Mouse (Mus musculus): ENCODE measurements at regions not wholly inside any gene's neighbourhood (a gene's known extent, or its start where the extent isn't known, plus 50 kb on each side); places are given as distances from the start of the nearest gene placed in this dataset.

DNA sequence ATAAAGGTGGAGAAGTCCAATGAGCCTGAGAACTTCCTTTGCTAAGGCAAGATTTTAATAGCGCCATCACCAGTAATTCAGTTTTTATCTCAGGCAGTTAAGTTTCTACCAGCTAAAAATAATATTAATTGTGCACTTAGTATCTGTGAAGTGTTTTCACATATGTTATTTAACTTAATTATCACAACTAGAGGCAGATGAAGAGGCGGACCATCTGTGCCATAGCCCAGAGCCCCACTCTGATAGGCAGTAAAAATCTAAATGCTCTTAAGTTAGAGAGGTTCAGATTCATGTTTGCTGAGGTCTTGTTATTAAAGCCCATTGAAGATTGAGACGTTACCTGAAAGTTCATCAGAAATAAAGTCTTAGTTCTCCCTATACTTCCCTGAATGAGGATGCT is 395.7 kb upstream of the Nrsn1 start:
- Histone ChIP-seq H3K27me3 (ENCODE audit: control insufficient read depth, insufficient read depth, low read length) (no peaks in the 10 kb centered on the region), H3K4me3 (replicated peaks; ENCODE audit: low read length) (no peak overlapping the region), H3K27ac (no peak overlapping the region), H3K4me2 (replicated peaks) (no peak overlapping the region), H3K4me1 (replicated peaks; ENCODE audit: control insufficient read depth, insufficient read depth, low read length) (no peaks in the 10 kb centered on the region), H3K9me3 (ENCODE audit: control insufficient read depth, low read length) (no peaks in the 10 kb centered on the region), H3K36me3 (replicated peaks; ENCODE audit: control insufficient read depth, insufficient read depth) (no peaks in the 10 kb centered on the region), H3K9ac (no peak overlapping the region)
- DNase-seq (ENCODE audit: low spot score) (no peak), ATAC-seq (ENCODE audit: low FRiP score) (no peak)
- whole genome bisulfite sequencing = 87% methylated on average over 3 of the region's 3 CpGs

DNA sequence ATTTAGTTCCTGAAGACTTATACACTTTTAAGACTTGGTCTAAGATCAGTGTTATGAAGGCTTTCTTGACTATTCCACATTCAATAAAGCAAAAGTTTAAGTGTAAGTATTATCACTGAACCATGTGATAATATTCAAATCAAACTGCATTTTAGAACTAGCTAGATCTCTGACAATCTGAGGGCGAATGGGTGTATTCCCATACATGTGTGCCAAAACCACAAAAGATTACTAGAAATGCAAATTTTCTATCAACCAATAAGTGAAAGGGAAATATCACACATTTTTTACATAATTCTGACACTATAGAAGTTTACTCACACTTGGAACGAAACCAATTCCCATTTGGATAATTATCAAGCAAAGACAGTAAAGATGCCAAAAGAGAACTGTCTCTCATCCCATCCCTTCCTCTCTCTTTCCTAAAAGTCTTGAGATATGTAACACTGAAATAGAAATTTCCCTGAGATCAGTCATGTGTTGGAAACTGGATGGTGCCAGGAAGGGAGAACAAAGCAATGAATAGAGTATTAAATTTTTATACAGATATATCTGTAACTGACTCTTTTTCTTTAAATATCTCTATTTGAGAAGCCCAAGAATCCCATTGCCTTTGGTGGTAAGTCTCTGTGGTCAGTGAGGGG is 394.8 kb upstream of the Nrsn1 start:
- DNase-seq (ENCODE audit: low spot score) = no peak
- Histone ChIP-seq H3K27ac (no peak overlapping the region), H3K4me1 (replicated peaks; ENCODE audit: control insufficient read depth, insufficient read depth, low read length) (no peaks in the 10 kb centered on the region), H3K4me2 (replicated peaks) (no peak overlapping the region), H3K27me3 (ENCODE audit: control insufficient read depth, insufficient read depth, low read length) (no peaks in the 10 kb centered on the region), H3K36me3 (replicated peaks; ENCODE audit: control insufficient read depth, insufficient read depth) (no peaks in the 10 kb centered on the region), H3K9me3 (ENCODE audit: control insufficient read depth, low read length) (no peaks in the 10 kb centered on the region), H3K9ac (no peak overlapping the region), H3K4me3 (replicated peaks; ENCODE audit: low read length) (no peak overlapping the region)
- WGBS = 79% methylated on average over 2 of the region's 2 CpGs
- no peak for ATAC-seq (ENCODE audit: low FRiP score)

DNA sequence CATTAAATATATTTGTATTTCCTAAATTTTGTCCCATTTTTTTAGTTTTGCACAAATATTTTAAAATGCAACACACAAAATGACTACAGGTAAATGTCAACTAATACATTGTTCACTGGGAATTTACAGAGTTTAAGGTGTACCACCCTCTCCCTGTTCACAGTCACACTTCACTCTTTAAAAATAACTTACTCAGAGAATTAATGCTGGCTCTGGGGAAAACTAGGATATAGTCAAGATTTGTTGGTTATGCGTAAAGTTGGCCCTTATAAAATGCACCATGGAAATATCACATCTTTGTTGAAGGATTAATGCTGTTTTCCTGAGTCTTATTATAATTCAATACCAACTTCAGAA is 378.1 kb upstream of the Nrsn1 start:
- Histone ChIP-seq H3K4me3 (replicated peaks; ENCODE audit: low read length) (no peak overlapping the region), H3K9ac (no peak overlapping the region), H3K27me3 (ENCODE audit: control insufficient read depth, insufficient read depth, low read length) (no peaks in the 10 kb centered on the region), H3K4me2 (replicated peaks) (no peak overlapping the region), H3K9me3 (ENCODE audit: control insufficient read depth, low read length) (no peaks in the 10 kb centered on the region), H3K4me1 (replicated peaks; ENCODE audit: control insufficient read depth, insufficient read depth, low read length) (no peaks in the 10 kb centered on the region), H3K27ac (no peak overlapping the region), H3K36me3 (replicated peaks; ENCODE audit: control insufficient read depth, insufficient read depth) (no peaks in the 10 kb centered on the region)
- DNase-seq (ENCODE audit: low spot score) (no peak), ATAC-seq (ENCODE audit: low FRiP score) (no peak)
- 95% methylated on average over 1 of the region's 1 CpGs for WGBS

DNA sequence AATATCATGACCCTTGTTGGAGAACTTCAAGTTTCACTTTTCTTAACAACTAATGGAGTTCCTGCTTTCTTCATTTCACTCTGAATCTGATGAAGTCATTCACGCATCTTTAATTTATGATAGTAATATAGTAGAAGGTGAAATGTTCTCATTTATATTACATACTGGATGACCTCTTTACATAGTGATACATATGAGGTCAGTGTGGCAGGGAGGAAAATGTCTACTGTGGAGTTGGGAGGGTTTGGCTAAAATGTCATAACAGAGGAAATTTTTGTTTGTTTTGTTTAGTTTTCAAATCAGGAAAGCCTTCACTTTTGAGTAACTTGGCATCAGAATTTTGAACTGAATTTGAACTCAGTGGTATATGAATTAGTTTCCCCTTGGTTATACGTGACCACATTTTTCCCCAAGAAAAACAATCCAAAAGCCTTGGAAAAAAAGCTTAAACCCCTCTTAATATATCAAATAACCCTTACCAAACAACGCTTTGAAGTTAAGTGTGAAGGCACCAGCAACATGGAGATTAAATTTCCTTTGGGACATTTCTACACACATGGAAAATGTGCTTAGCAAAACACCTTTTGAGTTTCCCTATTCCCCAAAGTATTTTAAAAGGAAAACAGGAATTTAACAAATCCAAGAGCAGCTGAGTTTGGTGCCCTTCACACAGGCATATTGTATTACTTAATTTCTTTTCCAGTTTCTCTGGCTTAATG is 377.6 kb upstream of the Nrsn1 start:
- ATAC-seq (ENCODE audit: low FRiP score) (no peak), DNase-seq (ENCODE audit: low spot score) (no peak)
- Histone ChIP-seq H3K36me3 (replicated peaks; ENCODE audit: control insufficient read depth, insufficient read depth) (no peaks in the 10 kb centered on the region), H3K9ac (no peak overlapping the region), H3K27ac (no peak overlapping the region), H3K27me3 (ENCODE audit: control insufficient read depth, insufficient read depth, low read length) (no peaks in the 10 kb centered on the region), H3K4me3 (replicated peaks; ENCODE audit: low read length) (no peak overlapping the region), H3K9me3 (ENCODE audit: control insufficient read depth, low read length) (no peaks in the 10 kb centered on the region), H3K4me1 (replicated peaks; ENCODE audit: control insufficient read depth, insufficient read depth, low read length) (no peaks in the 10 kb centered on the region), H3K4me2 (replicated peaks) (no peak overlapping the region)
- WGBS = 84% methylated on average over 3 of the region's 3 CpGs

DNA sequence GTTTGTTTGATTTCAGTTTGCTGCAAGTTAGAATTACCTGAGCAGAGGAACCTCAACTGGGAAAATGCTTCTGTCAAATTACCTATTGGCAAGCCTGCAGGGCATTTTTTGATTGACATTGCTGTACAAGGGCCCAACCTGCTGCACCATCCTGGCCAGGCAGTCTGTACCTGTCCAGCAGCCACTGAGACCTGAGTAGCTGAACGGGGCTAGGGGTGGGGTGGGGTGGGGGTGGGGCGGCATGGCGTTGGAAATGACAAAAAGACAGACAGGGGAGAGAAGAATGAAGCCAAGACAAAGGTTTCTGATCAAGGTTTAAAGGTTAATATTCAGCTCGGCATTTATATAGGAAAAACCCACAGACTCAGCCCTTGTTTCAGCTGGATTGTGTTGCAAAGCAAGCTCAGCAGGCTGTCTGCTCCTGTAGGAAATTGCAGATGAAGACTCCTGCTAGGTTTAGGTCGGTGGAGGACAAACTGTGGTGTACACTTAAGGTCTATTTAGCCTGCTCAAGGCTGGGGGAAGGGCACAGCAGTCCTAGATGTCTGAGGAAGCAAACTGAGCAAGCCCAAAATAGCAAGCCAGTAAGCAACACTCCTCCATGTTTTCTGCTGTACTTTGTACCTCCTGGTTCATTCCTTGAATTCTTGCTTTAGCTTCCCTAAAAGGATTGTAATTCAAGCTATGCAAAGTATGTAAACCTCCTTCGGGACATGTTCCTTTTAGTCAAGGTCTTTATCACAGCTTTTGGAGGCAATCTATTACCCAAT is 369.4 kb upstream of the Nrsn1 start:
- Histone ChIP-seq H3K36me3 (replicated peaks; ENCODE audit: control insufficient read depth, insufficient read depth) (no peaks in the 10 kb centered on the region), H3K27me3 (ENCODE audit: control insufficient read depth, insufficient read depth, low read length) (no peaks in the 10 kb centered on the region), H3K4me3 (replicated peaks; ENCODE audit: low read length) (no peak overlapping the region), H3K4me2 (replicated peaks) (no peak overlapping the region), H3K9me3 (ENCODE audit: control insufficient read depth, low read length) (no peaks in the 10 kb centered on the region), H3K27ac (no peak overlapping the region), H3K9ac (no peak overlapping the region), H3K4me1 (replicated peaks; ENCODE audit: control insufficient read depth, insufficient read depth, low read length) (no peaks in the 10 kb centered on the region)
- no peak for ATAC-seq (ENCODE audit: low FRiP score)
- 15% methylated on average over 6 of the region's 6 CpGs for WGBS
- no peak for DNase-seq (ENCODE audit: low spot score)

DNA sequence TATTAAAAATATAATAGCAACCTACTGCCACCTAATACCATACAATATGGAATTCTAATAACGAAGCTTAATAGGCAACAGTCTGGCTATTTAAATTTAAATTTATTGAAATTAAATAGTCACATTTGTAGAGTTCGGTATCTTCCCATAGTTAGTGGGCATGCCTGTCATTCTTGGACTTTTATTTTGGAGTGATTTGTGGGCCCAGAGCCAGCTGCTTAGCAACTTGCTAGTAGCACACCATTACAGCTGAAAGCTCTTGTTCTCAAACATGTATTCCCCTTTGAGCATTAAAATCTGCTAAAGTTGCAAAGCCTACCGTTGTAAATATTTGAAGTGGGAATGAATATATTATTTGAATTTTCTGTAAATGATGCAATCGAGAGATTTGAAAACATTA is 359.2 kb upstream of the Nrsn1 start:
- WGBS = 46% methylated on average over 4 of the region's 4 CpGs
- no peak overlapping the region for H3K27ac ChIP-seq
- no peaks in the 10 kb centered on the region for H3K27me3 ChIP-seq (ENCODE audit: control insufficient read depth, insufficient read depth, low read length)
- H3K36me3 ChIP-seq (replicated peaks; ENCODE audit: control insufficient read depth, insufficient read depth) = no peaks in the 10 kb centered on the region
- no peaks in the 10 kb centered on the region for H3K9me3 ChIP-seq (ENCODE audit: control insufficient read depth, low read length)
- no peak overlapping the region for H3K4me2 ChIP-seq (replicated peaks)
- DNase-seq (ENCODE audit: low spot score) (peak; percentile 62), ATAC-seq (ENCODE audit: low FRiP score) (no peak)
- no peak overlapping the region for H3K4me3 ChIP-seq (replicated peaks; ENCODE audit: low read length)
- H3K9ac ChIP-seq = no peak overlapping the region
- H3K4me1 ChIP-seq (replicated peaks; ENCODE audit: control insufficient read depth, insufficient read depth, low read length) = no peaks in the 10 kb centered on the region

DNA sequence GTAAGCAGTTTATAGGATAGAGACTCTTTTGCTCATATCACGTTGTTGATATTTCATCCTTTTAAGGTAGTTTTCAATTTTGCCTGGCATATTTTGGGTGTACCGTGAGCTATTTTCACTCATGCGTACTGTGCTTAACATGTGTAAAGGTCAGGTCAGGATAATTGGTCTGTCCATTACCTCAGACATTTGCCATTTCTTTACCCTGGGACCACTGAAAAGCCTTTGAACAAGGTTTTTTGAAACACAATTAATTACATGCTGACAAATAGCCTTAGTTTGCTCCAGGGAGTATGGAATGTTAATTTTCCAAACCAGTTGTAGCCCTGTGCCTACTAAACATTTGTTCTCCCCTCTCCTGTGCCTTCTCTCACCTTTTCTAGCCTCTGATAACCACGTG is 347.3 kb upstream of the Nrsn1 start:
- Histone ChIP-seq H3K9ac (no peak overlapping the region), H3K4me3 (replicated peaks; ENCODE audit: low read length) (no peak overlapping the region), H3K27me3 (ENCODE audit: control insufficient read depth, insufficient read depth, low read length) (no peaks in the 10 kb centered on the region), H3K4me1 (replicated peaks; ENCODE audit: control insufficient read depth, insufficient read depth, low read length) (no peaks in the 10 kb centered on the region), H3K36me3 (replicated peaks; ENCODE audit: control insufficient read depth, insufficient read depth) (no peaks in the 10 kb centered on the region), H3K4me2 (replicated peaks) (no peak overlapping the region), H3K27ac (no peak overlapping the region), H3K9me3 (ENCODE audit: control insufficient read depth, low read length) (no peaks in the 10 kb centered on the region)
- no peak for ATAC-seq (ENCODE audit: low FRiP score)
- no peak for DNase-seq (ENCODE audit: low spot score)
- WGBS = 47% methylated on average over 4 of the region's 4 CpGs

DNA sequence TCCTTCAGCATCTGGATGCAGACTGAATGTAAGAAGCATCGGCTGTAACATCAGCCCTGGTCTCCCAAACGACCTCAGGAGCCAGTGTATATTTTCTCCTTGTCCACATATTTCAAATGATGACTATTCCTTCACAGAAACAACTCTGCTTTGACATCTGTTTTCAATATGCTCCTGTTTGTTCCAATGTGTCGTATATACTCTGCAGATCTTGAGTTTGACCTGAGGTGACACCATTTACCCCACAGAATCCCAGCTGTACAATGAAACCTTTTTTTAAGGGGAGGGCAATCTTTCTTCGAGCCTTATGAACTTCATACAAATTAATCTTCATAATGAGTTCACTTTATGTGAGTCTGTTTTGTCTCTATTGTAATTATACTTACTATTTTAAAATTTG is 341.7 kb upstream of the Nrsn1 start:
- H3K4me1 ChIP-seq (replicated peaks; ENCODE audit: control insufficient read depth, insufficient read depth, low read length) = no peaks in the 10 kb centered on the region
- no peak overlapping the region for H3K27ac ChIP-seq
- H3K4me2 ChIP-seq (replicated peaks) = no peak overlapping the region
- H3K36me3 ChIP-seq (replicated peaks; ENCODE audit: control insufficient read depth, insufficient read depth) = no peaks in the 10 kb centered on the region
- H3K4me3 ChIP-seq (replicated peaks; ENCODE audit: low read length) = no peak overlapping the region
- DNase-seq (ENCODE audit: low spot score) = no peak
- ATAC-seq (ENCODE audit: low FRiP score) = no peak
- H3K9ac ChIP-seq = no peak overlapping the region
- WGBS = 74% methylated on average over 4 of the region's 4 CpGs
- H3K9me3 ChIP-seq (ENCODE audit: control insufficient read depth, low read length) = no peaks in the 10 kb centered on the region
- no peaks in the 10 kb centered on the region for H3K27me3 ChIP-seq (ENCODE audit: control insufficient read depth, insufficient read depth, low read length)

DNA sequence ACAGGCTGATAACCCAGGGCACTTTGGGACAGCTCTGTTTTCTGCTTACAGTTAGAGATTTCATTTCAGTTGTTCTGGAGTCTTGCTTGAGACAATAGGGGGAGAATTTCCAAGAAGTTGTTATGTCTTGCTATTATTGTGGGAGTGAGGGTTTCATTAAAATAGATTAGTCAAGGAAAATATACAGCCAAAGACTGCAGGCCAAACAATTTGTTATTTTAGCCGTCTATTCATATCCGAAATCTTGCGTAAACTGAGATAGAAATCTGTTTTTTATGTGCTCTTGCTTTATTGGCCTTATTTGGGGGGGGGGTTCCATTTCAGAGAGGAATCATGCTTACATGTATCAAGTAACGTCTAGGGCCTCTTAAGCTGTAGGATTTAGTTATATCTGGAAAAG is 339.3 kb upstream of the Nrsn1 start:
- Histone ChIP-seq H3K9me3 (ENCODE audit: control insufficient read depth, low read length) (no peaks in the 10 kb centered on the region), H3K4me1 (replicated peaks; ENCODE audit: control insufficient read depth, insufficient read depth, low read length) (no peaks in the 10 kb centered on the region), H3K4me3 (replicated peaks; ENCODE audit: low read length) (no peak overlapping the region), H3K27me3 (ENCODE audit: control insufficient read depth, insufficient read depth, low read length) (no peaks in the 10 kb centered on the region), H3K9ac (no peak overlapping the region), H3K36me3 (replicated peaks; ENCODE audit: control insufficient read depth, insufficient read depth) (no peaks in the 10 kb centered on the region), H3K27ac (no peak overlapping the region), H3K4me2 (replicated peaks) (no peak overlapping the region)
- ATAC-seq (ENCODE audit: low FRiP score) = no peak
- WGBS = 91% methylated on average over 4 of the region's 4 CpGs
- no peak for DNase-seq (ENCODE audit: low spot score)

Data from hindbrain, embryonic 14.5 days (tissue).